Mouse (Mus musculus) frontal cortex, postnatal 25 days (tissue): Measurements from ENCODE around the gene Tanc1.
"Not testable (repeated sequence)": the region's sequence is repeated elsewhere in the genome, so short reads cannot be mapped to it uniquely, and the experiment has no call there.

Experiments used
- DNase-seq, 2 experiments: peaks; one replicate each; pipeline ENCODE4 v3.0.0; 2022; ENCODE audit warnings: low spot score in 2 of 2

Gene Tanc1

DNA sequence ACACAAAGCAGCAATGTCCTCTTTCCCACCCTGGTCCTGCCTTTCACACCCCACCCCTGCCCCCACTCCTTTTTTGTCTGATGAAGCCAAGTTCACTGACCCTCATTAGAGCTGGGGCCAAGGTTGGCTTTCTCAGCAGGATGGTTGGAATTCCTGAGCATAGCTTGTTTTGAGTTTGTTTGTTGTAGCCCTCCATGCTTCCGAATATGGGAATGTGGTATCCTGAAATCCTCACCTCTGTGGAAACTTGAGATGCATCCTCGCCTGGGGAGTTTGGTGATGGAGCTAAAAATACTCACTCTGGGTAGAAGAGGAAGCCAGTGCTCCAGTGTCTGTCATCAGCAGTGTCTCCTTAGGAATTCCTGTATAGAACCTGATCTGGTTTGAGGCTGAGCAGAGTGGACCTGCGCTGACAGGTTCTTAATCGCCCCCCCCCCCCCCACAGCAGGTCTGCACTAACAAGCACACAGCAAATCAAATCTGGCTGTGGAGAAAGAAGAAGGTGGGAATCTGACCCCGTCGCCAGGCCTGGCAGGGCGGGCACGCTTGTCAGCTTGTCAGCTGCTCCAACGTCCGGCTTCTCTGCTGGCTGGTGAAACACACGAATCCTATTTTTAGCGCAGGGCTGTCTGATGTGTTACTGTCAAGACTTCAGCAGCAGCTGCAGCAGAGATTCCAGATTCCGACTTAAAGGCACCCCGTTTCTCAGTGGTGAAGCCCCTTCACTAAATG is 217.1 kb downstream of the Tanc1 start:
- DNase-seq: no peak

DNA sequence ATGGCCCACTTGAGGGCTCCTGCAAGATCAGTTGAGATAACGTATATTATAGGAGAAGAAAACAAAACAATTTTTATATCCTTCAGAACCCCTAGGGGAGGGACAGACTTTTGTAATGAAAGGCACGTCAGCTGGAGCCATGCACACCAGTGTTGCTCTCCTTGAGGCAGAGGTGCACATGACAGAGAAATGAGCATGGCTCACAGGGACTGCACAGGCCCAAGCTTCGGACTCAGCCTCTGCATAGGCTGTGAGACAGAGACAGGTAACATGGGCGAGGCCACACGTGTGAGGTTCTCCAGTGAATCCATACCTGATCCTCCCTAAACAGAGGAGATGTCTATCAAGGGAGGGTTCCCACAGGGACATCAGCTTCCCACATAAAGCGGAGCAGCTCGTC is 217.9 kb downstream of the Tanc1 start:
- DNase-seq: no peak

DNA sequence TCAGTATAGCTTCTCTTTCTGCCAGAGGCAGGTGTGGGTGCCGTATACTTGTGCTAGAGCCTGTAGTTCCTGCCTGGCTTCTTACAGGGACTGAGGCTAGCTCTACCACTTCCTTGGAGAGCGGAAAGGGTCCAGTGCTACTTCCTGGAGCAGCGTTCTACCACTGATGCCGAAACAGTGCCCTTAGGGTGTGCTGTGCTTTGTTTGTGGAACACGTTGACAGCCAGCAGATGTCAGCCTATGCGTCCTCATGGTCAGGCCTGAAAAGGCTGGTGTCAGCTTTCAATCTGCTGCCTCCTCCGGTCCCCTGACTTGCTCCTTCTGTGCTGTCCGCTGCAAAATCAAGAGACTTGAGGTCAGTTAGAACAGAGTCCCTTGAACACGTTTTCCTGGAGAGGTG is 218.3 kb downstream of the Tanc1 start:
- DNase-seq: no peak

DNA sequence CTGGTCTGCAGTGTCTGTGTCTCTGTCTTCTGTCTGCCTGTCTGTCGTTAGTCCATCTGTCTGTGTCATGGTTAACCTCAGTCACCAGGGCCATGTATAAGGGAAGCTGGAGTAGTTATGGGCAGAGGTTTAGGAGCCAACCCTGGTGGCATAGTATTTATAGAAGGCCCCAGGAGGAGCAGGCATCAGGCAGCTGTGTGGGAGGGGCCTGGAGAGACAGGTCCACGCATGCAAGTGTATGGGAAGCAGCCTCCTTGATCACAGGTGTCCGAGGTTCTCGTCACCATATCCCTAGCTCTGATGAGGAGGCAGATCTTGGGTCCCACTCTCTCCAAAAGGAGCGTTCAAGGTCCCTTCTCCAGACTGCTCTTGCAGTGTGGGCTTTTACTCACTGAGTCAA is 219.1 kb downstream of the Tanc1 start:
- DNase-seq: no peak

DNA sequence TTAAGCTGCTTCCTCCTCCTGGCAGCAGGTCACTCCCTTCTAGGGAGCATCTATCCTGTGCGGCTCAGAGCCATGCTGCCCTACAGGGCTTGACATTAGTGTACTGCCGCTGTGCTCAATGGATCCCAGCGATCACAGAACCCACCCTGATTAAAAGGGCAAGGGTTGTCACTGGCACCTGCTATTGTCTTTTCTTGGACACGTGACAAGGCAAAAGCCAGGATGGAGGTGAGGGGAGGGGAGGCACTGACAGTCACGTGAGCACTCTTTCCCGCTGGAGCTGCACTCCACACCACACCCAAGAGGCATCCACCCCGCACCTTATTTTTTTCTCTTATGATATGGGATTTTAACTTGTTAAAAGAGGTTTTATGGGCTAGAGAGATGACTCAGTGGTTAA is 220.0 kb downstream of the Tanc1 start:
- no peak for DNase-seq

DNA sequence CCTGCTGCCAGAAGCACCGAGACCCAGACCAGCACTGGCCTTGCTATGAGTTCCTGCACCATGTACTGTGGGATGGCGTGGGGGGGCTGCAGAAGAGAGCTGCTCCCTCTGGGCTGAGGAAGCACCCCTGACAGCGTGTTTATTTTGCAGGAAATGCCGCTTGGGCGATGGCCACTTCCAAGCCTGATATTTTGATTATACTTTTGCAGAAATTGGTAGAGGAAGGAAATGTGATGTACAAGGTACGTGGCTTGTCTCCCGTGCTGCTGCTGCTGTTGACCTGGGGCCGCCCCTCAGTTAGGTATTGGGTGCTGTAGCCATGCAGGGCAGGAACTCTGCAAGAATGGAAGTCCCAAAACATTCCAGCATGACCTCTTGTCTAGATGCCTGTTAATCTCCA is 227.0 kb downstream of the Tanc1 start:
- DNase-seq: no peak

DNA sequence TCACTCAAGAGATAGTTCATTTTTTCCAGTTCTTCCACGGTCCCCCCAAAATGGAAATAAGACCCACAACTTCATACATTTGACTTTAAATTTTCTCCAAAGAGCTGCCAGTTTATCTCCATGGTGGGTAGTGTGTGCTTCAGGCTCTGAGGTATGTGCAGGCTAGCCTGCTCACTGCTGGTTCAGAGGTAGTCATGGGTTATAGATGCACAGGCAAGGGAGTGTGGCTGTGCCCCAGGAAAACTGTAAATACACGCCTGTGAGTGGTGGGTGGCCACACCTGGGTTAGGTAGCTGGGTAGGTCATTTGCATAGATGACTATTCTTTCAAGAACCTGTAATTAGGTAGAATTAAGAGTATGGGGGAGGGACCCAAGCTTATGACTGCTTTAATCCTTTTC is 227.9 kb downstream of the Tanc1 start:
- no peak for DNase-seq

DNA sequence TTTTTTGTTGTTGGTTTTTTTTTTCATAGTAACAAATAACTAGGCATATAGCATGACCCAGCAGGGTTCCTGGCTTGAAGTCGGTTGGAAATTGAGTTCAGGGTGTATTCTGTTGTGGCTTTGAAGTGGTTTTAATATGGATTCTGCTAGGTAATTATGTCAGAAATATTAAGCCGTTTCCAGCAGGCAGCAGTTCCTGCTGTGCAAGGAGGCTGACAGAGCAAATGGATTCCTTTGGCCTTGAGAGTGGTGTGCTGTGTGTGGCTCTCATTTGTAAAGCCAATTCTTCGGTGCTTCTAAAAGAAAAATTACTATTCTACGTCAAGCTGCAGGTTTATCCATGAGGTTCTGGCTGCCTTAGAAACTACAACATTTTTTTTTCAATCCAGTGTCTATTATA is 228.3 kb downstream of the Tanc1 start:
- DNase-seq: no peak

DNA sequence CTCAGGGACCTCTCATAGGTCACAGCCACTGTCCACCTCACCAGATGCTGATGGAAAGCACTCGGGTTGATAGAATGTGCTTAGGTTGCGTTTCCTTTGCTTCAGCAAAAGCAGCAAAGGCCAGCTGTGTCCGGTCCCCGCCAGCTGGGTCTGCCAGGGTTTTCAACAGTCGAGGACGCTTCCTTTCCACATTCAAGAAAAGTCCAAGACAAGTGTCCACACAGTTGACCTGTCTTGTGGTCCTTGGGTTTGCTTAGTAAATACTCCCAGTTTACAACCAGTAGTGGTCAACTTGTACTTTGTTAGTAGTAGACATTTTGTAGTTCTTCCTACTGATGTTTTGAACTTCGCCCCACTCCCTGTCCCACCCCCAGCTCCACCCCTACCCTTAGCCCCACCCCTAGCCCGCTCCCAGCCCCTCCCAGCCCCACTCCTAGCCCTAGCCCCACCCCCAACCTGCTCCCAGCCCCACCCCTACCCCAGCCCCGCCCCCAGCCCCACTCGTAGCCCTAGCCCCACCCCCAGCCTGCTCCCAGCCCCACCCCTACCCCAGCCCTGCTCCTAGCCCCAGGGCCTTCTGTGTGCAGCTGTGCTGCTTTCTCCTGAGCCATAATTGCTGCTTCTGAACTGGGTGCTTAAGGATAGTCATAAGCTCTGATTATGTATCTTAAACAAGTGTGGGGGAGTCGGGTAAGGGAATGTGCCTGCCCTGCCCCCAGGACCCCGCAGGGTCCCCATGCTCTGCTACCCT is 229.5 kb downstream of the Tanc1 start:
- DNase-seq: no peak

DNA sequence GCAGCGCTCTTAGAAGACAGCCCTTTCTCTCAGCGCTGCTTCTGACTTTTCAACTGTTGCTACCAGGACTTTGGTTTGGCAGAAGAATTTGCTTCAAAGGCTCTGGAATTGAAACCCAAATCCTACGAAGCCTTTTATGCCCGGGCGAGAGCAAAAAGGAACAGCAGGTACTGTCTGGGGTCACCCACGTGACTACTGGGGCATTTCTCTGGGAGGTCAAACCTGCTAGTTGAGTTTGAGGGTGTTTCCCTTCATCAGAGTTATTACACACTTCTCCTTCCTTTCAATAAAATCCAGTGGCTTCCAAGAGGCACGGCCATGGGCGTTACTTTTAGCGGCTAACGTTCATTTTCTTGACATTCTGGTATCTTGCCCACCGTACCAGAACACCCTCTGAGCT is 230.1 kb downstream of the Tanc1 start:
- no peak for DNase-seq

DNA sequence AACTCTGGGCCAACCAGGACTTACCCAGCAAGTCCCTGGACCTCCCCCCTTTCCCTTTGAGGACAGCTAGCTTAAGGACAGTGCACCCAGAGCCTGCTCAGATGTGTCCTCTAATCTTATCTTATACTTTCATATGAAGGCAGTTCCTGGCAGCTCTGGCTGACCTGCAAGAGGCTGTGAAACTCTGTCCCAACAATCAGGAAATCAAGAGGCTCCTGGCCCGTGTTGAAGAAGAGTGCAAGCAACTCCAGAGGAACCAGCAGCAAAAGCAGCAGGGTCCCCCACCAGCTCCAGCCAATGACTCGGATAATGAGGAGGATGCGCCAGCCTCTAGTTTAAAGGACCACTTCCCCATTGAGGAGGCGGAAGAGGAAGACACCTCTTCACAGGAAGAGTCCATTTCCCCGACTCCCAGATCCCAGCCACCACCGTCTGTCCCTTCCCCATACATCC is 230.7 kb downstream of the Tanc1 start:
- DNase-seq: no peak

DNA sequence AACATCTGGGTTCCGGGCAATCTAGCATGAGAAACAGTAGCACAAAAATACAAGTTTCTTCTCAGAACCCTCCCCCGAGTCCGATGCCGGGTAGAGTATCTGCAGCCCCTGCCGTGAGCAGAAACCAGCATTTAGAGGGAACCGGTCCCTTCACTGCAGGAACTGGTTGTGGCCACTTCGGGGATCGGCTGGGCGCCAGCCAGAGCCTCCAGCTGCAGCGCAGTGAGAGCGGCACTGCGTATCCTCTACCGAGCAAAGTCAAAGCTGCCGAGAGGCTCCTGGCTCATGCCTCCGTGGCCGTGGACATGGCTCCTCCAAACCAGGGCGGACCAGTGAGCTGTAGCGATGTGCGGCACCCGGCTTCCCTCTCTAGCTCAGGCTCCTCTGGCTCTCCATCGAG is 231.3 kb downstream of the Tanc1 start:
- DNase-seq: no peak

DNA sequence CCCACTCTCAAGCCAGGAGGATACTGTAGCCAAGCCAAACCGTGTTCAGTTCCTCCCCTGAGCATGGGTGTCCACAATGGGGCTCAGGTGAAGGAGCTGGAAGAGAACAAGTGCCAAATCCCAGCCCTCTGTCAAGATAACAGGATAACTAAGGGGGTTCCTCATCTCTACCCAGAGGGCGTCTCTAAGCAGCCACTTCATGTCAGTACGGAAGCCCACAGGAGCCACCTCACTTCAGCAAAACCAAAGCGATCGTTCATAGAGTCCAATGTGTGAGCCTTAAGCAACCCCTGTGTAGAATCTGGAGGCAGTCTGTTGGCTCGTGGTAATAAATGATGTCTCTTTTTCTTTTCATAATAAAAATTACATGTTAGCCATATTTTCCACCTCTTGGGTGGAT is 232.0 kb downstream of the Tanc1 start:
- no peak for DNase-seq

DNA sequence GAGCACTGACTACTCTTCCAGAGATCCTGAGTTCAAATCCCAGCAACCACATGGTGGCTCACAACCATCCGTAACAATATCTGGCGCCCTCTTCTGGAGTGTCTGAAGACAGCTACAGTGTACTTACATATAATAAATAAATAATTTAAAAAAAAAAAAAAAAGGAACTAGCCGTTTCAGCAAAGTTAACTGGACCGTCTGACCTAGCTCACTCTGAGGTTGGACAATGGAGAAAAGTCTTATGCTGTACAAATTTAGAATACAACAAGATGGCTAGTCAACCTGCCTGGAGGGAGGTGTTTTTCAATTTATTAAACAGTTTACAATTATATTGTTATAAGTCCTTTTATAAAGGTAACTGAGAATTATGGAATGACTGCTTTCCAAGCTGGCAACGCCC is 240.0 kb downstream of the Tanc1 start:
- DNase-seq: not testable (repeated sequence)

DNA sequence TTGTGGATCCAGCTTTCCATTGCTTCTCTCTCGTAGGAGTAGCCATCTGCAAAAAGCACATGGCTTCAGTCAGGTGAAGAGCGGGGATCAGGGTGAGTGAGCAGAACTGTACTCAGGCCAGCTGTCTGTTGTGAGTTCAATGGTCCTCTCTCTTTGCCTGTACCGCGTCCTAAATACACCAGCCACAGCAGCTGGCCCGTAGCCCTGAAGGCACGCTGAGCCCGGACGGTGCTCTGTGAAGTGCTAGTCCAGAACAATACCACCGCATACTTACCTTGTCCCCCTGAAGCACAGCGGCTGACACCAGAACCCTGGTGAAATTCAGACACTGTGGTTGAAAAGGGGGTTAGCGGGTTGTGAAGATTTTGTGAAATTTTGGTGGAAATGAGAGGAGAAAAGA is 241.1 kb downstream of the Tanc1 start:
- no peak for DNase-seq

DNA sequence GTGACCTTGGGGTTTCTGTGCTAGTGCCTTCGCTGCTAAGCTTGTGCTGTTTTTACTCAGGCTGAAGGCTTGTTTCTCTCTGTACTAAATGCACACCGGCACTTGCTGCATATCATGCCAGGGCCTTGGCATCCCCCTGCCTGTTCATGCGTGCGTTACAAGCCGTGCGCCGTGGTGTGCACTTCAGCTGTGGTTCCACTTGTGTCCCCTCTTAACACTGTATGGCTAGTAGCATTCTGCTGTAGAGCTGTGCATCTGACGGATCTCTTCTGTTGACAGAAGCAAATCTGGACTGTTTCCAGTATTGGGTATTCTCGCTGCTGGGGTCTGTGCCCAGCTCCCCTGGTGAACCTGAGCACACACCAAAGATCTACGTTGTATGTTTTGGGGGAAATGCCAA is 241.7 kb downstream of the Tanc1 start:
- no peak for DNase-seq

DNA sequence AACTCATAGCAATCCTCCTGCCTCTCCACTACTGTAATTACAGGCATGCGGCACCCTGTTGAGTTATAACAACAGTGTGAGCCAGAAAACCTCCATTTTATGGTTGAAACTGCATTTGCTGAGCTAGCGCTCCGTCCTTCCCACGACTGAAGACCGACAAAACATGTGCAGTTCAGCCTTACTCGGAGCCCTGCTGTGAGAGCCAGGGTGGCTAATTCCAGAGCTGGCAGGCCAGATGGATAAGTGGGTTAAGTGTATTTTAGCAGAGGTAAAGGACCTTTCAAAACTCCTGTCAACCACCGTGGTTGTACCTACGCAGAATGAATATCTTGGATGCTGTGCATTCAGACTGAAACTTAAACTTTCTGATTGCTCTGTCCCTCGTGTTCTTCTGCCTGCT is 242.5 kb downstream of the Tanc1 start:
- no peak for DNase-seq

DNA sequence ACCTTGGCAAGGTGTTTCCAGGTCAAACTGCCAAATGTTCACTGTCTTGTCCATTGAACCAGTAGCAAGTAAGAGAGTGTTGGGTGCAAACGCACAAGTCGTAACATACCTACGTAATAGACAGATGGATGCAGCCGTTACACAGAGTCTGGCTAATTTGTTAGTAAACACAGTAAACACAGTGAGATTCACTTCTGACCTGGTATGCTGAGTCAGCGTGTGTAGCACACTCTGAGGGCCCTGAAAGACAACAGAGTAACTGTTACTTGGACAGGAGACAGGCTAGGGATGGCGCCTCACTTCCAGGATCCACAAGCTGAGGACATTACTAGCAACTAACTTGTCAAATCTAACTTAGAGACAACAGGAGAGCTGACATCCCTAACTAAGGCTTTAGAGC is 250.8 kb downstream of the Tanc1 start:
- DNase-seq: no peak

DNA sequence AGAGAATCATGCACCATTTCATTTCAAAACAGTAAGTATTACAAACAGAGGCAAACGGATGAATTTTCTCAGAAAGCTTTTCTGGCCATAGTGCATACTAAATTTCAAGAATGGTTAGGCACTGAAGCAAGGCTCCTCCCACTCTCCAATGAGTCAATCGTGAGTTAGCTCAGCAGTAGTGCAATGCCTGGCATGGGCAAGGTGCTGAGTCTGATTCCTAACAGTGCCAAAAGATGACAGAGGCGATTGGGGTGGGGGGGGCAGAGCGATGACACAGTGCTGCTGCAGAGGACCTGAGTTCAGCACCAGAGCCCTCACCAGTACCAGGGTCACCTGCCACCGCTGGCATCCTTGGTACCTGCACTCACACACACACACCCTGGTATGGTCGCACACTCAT is 258.7 kb downstream of the Tanc1 start:
- no peak for DNase-seq

DNA sequence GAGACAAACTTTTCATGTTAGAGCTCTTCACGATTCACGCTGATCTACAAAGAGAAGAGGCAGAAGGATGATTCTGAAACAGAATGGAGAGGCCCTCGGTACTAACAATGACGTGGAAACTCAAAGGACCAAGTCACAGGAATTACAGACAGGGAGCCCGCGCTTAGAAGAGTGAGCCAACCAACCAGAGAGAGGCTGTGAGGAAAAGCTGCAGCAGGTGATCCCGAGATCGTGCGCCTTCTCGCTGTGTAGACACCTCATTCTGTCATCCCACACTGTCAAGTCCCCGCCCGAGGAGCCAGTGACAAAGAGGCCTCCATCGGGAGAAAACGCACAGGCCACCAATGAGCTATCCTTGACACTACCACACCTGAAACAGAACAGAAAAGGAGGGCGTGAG is 264.6 kb downstream of the Tanc1 start:
- DNase-seq: no peak

DNA sequence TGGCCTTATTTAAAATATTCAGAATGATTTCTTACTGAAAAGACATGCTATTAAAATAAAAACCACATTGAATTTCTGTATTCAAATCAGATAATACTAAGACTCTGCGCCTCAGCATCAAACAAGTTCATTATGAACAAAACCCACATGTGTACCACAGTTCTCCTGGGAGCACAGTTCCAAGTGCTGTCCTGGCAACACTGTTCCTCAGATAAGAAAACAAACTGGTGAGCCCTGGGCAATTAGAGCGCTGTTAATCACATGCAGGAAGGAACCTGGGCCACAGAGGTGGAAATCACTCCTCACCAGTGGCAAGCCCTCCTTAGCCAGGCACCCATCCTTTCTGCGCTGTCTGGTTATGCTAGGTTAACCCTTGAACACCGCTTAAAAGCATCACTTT is 265.5 kb downstream of the Tanc1 start:
- DNase-seq: no peak

DNA sequence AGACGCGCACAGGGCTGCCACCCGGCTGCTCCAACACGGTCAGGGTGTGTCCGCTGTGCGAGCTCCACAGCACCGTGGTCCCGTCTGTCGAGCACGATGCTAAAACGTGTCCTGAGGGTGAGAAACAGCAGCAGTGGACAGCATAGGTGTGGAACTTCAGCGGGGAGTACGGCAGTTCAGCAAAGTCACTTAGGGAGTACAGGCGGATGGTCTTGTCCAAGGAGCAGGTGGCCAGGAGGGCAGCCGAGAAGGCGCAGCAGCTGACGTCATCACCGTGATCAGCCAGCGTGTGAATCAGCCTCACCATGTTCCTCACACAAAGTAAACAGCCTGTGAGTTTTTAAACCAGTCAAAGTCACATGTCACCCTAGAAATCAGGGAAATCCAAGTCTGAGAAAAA is 266.4 kb downstream of the Tanc1 start:
- DNase-seq: no peak

DNA sequence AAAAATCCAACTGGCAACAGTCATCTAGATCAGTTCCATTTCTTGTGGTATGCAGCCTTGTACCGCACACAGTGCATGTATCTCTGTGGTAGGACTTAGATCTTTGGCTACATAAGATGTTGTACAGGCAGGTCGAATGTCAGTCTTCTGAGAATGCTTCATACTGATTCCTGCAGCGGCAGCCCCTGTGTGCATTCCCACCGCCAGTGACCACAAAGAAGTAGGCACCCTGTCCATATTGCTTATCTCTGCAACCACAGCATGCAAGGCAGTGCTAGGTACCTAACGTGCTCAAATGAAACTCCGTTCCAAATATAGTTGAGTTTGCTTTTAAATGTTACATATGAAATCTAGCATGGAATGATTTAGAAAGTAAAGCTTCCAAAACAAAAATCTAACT is 269.6 kb downstream of the Tanc1 start:
- no peak for DNase-seq
